Mouse (Mus musculus) embryonic facial prominence, embryonic 15.5 days (tissue): Measurements from ENCODE around the gene Bdp1. TPM values are rescaled to one million over a fixed set of nuclear protein-coding genes. Genes with fewer than 3 reads are reported as not detected.
"Not testable (repeated sequence)": the region's sequence is repeated elsewhere in the genome, so short reads cannot be mapped to it uniquely, and the experiment has no call there.

Source experiments
- ATAC-seq: fragments of 200-750 bp; cut with Nextera tagmentation; 2 replicates; pipeline ENCODE4 v1.8.0; 2017; ENCODE audit warnings: low read depth, moderate TSS enrichment; ENCODE audit not compliant: insufficient number of reproducible peaks, low FRiP score, low TSS enrichment
- H3K27ac ChIP-seq: fragments of 300-500 bp; sonication (generic); replicated peaks from 2 replicates; pipeline ENCODE4 v1.5.1; 2015; ENCODE audit warnings: mild to moderate bottlenecking, inconsistent platforms
- H3K27me3 ChIP-seq: fragments of 300-500 bp; sonication (generic); 2 replicates; pipeline ENCODE4 v1.6.1; 2015; ENCODE audit warnings: inconsistent platforms
- H3K36me3 ChIP-seq: fragments of 300-500 bp; sonication (generic); 2 replicates; pipeline ENCODE4 v1.6.1; 2015; ENCODE audit warnings: mild to moderate bottlenecking, inconsistent platforms
- H3K4me1 ChIP-seq: fragments of 300-500 bp; sonication (generic); 2 replicates; pipeline ENCODE4 v1.6.1; 2015; ENCODE audit warnings: inconsistent platforms
- H3K4me2 ChIP-seq: fragments of 300-500 bp; sonication (generic); replicated peaks from 2 replicates; pipeline ENCODE4 v1.6.1; 2015; ENCODE audit warnings: mild to moderate bottlenecking, inconsistent platforms
- H3K4me3 ChIP-seq: fragments of 300-500 bp; sonication (generic); replicated peaks from 2 replicates; pipeline ENCODE4 v1.5.1; 2015; ENCODE audit warnings: mild to moderate bottlenecking, inconsistent platforms
- H3K9ac ChIP-seq: fragments of 300-500 bp; sonication (generic); 2 replicates; pipeline ENCODE4 v1.6.1; 2015; ENCODE audit warnings: inconsistent platforms
- H3K9me3 ChIP-seq: fragments of 300-500 bp; sonication (generic); replicated peaks from 2 replicates; pipeline ENCODE4 v1.6.1; 2016; ENCODE audit warnings: inconsistent platforms
- WGBS: fragments of 180-500 bp; shearing (Covaris S2); methylation state at CpG from one replicate; pipeline ENCODE4 v1.1.7; 2015; 5-methylcytosine and 5-hydroxymethylcytosine counted together
- polyA plus RNA-seq: library from polyadenylated mRNA; unstranded; fragments of >200 nt; fragmentation: Nextera tagmentation; extraction: Ambion mirVana; gene quantifications from 2 replicates; pipeline ENCODE4 v1.2.1, GENCODE M21; 2015

Gene Bdp1
- polyA plus RNA-seq, 1 experiment from 2014 or later, result 29.7 TPM

DNA sequence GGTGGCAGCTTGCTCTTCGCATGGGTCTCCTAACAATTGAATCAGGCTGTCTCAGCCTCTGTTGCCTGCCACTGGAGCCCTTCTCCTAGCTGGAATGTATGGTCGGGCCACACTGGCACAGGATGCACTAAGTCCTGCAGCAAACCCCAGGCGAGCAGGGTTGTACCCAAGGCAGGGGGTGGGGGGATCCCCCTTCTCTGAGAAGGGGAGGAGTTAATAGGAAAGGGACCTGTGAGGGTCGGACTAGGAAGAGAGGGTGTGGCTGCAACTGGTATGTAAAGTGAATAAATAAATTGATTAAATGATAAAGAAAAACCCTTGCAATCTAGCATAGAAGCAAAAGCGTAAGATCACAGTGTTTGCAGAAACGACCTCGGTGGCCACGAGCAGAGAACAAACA is 32.4 kb downstream of the Bdp1 start:
- no peak overlapping the region for H3K9ac ChIP-seq
- WGBS, result 85% methylated on average over 8 of the region's 8 CpGs
- no peak overlapping the region for H3K27ac ChIP-seq
- no peak overlapping the region for H3K4me3 ChIP-seq
- H3K9me3 ChIP-seq, result no peaks in the 10 kb centered on the region
- H3K27me3 ChIP-seq, result no peaks in the 10 kb centered on the region
- no peaks in the 10 kb centered on the region for H3K4me1 ChIP-seq
- H3K4me2 ChIP-seq, result no peak overlapping the region
- H3K36me3 ChIP-seq, result peaks cover 59% of the 10 kb centered on the region
- no peak for ATAC-seq

DNA sequence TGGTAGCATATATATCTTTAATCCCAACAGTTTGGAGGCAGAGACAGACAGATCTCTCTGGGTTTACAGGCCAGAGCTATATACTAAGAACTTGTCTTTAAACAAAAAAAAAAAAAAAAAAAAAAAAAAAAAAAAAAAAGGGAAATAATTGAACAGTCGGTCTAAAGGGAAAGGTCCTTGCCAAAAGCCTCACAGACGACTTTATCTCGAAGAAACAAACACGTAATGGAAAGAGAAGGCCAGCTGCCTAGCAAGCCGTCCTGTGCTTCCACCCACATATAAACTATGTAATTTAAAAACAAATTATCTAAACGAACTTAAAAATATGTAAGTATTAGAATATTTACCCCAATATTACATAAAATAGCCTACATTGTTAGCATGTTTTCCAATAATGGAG is 36.0 kb downstream of the Bdp1 start:
- Histone ChIP-seq H3K4me3 (no peak overlapping the region), H3K9ac (no peak overlapping the region), H3K4me2 (no peak overlapping the region), H3K9me3 (no peaks in the 10 kb centered on the region), H3K36me3 (peaks cover 50% of the 10 kb centered on the region), H3K4me1 (no peaks in the 10 kb centered on the region), H3K27me3 (no peaks in the 10 kb centered on the region), H3K27ac (no peak overlapping the region)
- WGBS, result 88% methylated on average over 6 of the region's 6 CpGs
- no peak for ATAC-seq

DNA sequence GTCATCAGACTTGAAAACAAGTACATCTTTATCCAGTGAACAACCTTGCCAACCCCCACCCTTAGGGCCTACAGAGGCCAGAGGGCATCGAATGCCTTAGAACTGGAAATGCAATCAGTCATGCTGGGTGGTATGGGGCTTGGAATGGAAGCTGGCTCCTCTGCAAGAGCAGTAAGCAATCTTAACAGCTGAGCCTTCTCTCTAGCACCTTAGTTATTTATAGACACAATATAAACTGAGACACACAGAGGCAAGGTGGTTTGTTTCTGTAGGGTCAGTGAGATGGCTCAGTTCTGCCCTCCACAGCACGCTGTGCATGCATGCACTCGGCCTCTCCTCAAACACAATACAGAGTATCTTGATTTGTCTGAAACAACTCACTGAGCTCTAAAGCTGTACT is 39.9 kb downstream of the Bdp1 start:
- H3K4me3 ChIP-seq, result no peak overlapping the region
- no peak for ATAC-seq
- H3K9me3 ChIP-seq, result no peaks in the 10 kb centered on the region
- H3K27me3 ChIP-seq, result no peaks in the 10 kb centered on the region
- H3K4me1 ChIP-seq, result no peaks in the 10 kb centered on the region
- no peak overlapping the region for H3K4me2 ChIP-seq
- 95% methylated on average over 3 of the region's 3 CpGs for WGBS
- H3K9ac ChIP-seq, result no peak overlapping the region
- peaks cover 53% of the 10 kb centered on the region for H3K36me3 ChIP-seq
- no peak overlapping the region for H3K27ac ChIP-seq

DNA sequence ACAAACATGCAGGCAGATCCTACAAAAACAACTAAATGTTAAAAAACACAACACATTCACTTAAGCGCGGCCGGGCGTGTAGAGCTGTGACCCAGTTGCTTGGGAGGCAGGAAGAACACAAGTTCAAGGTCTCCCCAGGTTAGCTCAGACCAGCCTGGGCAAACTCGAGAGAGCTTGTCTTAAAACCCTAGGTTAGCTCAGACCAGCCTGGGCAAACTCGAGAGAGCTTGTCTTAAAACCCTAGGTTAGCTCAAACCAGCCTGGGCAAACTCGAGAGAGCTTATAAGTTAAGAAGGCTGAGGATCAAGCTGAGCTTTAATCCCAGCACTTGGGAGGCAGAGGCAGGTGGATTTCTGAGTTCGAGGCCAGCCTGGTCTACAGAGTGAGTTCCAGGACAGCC is 46.1 kb downstream of the Bdp1 start:
- H3K9me3 ChIP-seq, H3K4me2 ChIP-seq, H3K4me1 ChIP-seq, H3K27ac ChIP-seq, ATAC-seq, H3K9ac ChIP-seq, H3K4me3 ChIP-seq, H3K27me3 ChIP-seq: not testable (repeated sequence)
- WGBS, result 94% methylated on average over 8 of the region's 8 CpGs
- H3K36me3 ChIP-seq, result peaks cover 76% of the 10 kb centered on the region

DNA sequence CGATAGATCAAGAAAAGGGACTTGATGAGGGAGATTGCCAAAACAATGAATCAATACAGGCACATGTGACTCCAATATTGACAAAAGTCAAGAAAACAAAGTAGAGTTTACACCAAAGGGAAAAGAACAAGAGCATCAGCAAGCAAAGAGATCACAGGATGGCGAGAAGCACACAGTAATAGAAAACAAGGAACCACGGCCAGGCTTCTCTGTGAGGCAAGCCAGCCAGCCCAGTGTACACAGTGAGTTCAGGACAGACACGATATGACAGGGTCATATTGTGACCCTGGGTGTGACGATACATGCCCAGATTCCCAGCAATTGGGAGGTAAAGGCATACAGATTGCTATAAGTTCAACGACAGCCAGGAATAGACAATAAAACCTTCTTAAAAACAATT is 77.9 kb downstream of the Bdp1 start:
- Histone ChIP-seq H3K4me2 (no peak overlapping the region), H3K27ac (no peak overlapping the region), H3K4me3 (no peak overlapping the region), H3K27me3 (no peaks in the 10 kb centered on the region), H3K9ac (no peak overlapping the region), H3K36me3 (peaks cover 66% of the 10 kb centered on the region), H3K9me3 (no peaks in the 10 kb centered on the region), H3K4me1 (no peaks in the 10 kb centered on the region)
- ATAC-seq, result no peak
- 94% methylated on average over 6 of the region's 6 CpGs for WGBS

DNA sequence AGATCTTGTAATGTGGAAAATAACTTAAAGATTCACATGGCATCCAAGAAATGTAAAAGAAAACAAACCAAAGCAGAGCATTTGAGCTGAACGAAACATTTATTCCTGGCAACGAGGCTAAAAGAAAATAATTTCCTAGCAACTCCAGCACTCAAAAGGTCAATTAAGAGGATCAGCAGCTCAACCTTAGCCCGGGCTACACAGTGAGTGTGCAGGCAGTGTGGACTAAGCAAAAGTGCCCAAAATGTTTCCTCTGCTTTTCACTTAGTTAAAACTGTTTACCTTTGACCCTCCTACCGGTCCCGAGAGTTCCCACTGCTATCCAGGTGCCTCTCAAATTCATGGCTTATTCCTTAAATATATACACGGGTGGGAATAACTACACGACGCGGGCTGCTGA is 87.0 kb downstream of the Bdp1 start:
- ATAC-seq, result no peak
- 92% methylated on average over 9 of the region's 9 CpGs for WGBS
- Histone ChIP-seq H3K4me3 (no peak overlapping the region), H3K27me3 (no peaks in the 10 kb centered on the region), H3K9me3 (no peaks in the 10 kb centered on the region), H3K9ac (no peak overlapping the region), H3K36me3 (peaks cover 6% of the 10 kb centered on the region; the same call in 1 of the 2 replicates), H3K4me1 (peaks cover 17% of the 10 kb centered on the region), H3K27ac (no peak overlapping the region), H3K4me2 (no peak overlapping the region)

DNA sequence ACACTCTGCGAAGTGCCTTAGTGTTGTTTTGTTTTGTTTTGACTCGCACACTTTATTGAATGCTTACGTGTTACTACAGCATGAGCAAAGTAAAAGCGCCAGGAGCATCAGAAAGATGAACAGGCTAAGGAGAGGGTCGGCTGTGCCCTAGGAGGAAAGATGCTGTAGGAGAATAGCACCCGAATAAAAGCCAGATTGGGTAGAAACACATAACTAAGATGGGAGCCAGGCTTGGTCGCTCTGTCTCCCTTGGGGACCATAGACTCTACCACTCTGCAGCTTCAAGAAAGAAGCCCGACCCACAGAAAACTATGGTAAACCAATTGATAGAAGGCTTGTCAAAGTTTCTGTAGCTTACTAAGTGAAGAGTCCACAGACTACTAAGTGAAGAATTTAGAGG is 87.9 kb downstream of the Bdp1 start:
- Histone ChIP-seq H3K4me1 (peaks cover 17% of the 10 kb centered on the region), H3K36me3 (peaks cover 6% of the 10 kb centered on the region; the same call in 1 of the 2 replicates), H3K9ac (peak overlapping the region; percentile 37), H3K4me3 (peak overlapping the region; percentile 64), H3K4me2 (peak overlapping the region; percentile 86), H3K9me3 (no peaks in the 10 kb centered on the region), H3K27me3 (no peaks in the 10 kb centered on the region), H3K27ac (peak overlapping the region; percentile 76)
- 5% methylated on average over 8 of the region's 8 CpGs for WGBS
- peak; percentile 3; the same call in 1 of the 2 replicates for ATAC-seq

DNA sequence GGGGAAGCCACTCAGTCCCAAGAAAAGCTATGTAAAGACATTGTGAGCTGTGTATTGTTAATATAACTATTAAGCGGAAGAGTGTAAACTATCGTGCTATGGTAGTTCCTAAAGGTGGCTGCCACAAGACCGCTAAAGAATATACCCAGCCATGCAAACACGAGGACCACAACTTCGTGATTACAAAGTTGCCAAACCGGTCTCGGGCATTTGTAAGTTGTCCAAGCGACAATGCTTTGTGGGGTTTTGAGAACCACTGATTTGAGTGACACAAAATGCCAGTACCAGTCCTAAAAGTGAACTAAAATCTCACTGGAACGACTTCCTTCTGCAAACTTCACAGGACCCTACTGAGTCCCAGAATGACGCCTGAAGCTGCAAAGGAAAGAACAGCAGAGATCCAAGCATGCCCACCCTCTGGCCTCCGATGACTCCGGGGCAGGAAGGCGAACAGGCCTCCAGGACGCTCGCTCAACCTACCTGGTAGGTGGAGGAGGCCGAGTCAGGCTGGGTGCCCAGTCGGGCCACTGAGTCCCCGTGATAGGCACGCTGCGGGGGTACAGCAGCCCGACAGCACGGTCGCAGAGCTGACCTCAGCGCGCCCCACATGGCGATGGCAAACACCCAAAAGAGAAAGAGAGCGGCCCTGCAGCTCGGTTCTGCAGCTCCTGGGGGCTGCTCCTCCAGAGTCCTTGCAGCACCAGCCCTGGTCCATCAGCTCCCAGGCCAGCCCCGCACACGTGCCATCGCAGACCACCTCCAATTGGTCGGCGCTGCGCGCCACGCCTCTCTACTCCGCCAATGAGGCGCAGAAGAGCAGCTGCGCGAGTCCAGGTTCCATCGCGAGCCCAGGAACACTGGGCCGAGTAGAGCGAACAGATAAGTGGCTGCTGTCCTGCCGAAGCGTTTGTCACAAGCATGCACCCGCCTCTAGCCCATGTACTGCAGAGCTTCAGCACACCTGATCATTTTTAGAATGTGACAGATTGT is 88.7 kb downstream of the Bdp1 start, which contains the start of gene Mccc2:
Gene Mccc2, minus strand, starts transcription at position 734 of the 990 bp plus-strand sequence.
- Histone ChIP-seq H3K4me1 (peaks cover 19% of the 10 kb centered on the region), H3K36me3 (peaks cover 2% of the 10 kb centered on the region; the same call in 1 of the 2 replicates), H3K4me2 (peak within 1 kb of the TSS; percentile 86), H3K9me3 (no peaks in the 10 kb centered on the region), H3K4me3 (peak within 1 kb of the TSS; percentile 64), H3K27me3 (no peaks in the 10 kb centered on the region), H3K27ac (peak within 1 kb of the TSS; percentile 76), H3K9ac (peak within 1 kb of the TSS; percentile 53)
- WGBS, result 3% methylated on average over 47 of the region's 47 CpGs
- ATAC-seq, result peak; percentile 100

DNA sequence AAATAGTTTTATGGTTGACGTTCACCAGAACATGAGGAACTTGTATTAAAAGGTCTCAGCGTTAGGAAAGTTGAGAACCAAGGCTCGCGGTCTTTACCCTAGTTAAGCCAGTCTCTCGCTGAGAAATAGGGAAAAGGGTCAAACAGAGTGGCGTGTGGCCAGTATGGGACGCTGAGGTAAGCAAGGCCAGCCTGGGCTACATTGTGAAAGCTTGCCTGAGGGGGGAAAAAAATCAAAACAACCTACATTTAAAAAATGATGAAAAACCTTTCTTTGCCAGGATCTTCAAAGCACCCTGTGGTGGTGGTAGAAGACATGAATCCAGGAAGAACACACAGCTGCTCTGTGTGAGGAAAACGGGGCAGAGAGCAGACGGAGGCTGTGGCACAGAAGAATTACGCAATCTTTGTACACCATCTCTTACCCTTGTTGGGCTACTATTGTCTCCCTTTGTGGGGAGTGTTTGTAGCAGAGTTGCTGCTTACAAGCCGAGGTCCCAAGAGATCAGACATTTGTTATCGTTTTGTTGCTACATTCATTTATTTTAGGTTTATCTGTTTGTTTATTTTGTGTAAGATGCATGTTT is 97.9 kb downstream of the Bdp1 start:
- Histone ChIP-seq H3K9me3 (no peaks in the 10 kb centered on the region), H3K27ac (no peak overlapping the region), H3K36me3 (no peaks in the 10 kb centered on the region), H3K4me3 (no peak overlapping the region), H3K27me3 (no peaks in the 10 kb centered on the region), H3K4me2 (no peak overlapping the region), H3K4me1 (peaks cover 3% of the 10 kb centered on the region; the same call in 1 of the 2 replicates), H3K9ac (no peak overlapping the region)
- no peak for ATAC-seq
- 85% methylated on average over 12 of the region's 12 CpGs for WGBS

DNA sequence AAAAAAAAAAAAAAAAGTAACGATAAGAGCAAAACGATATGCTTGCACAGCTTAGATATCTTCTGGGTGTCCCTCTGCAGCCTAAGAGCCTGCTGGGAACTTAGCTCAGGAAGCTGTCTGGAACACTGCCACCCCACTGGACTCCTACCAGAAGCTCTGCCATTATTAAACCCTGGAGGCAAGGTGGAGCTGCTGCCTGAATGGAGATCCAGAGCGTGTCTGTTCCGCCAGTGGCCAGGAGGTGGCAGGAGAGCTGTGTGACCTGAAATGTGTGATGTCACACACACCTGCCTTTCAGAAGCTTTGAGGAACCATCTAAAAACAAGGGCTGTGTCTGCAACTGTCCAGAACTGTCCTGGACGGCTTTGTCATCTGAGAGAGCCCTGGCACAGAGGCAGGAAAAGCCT is 102.1 kb downstream of the Bdp1 start:
- 41% methylated on average over 5 of the region's 5 CpGs for WGBS
- no peaks in the 10 kb centered on the region for H3K4me1 ChIP-seq
- no peak overlapping the region for H3K4me2 ChIP-seq
- ATAC-seq, result no peak
- no peak overlapping the region for H3K4me3 ChIP-seq
- no peak overlapping the region for H3K9ac ChIP-seq
- no peaks in the 10 kb centered on the region for H3K27me3 ChIP-seq
- no peaks in the 10 kb centered on the region for H3K9me3 ChIP-seq
- no peaks in the 10 kb centered on the region for H3K36me3 ChIP-seq
- no peak overlapping the region for H3K27ac ChIP-seq

DNA sequence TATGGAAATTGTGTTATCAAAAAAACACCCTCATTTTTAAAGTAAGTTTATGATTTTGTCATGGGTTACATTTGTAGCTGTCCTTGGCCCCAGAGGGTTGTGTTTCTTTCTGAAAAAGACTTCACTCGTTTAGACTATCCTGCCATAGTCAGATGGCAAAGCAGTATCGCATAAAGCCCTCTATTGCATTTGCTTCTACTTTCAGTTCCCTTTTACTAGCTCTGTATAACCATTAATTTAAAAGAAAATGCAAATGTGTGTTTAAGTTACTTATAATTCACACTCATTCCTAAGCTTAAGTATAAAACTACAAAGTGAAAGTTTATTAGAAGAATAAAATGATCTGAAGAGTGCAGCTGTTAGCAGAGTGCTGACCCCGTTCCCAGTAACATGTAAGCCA is 104.8 kb downstream of the Bdp1 start:
- Histone ChIP-seq H3K4me2 (no peak overlapping the region), H3K27me3 (no peaks in the 10 kb centered on the region), H3K4me1 (no peaks in the 10 kb centered on the region), H3K36me3 (no peaks in the 10 kb centered on the region), H3K9me3 (no peaks in the 10 kb centered on the region), H3K27ac (no peak overlapping the region), H3K4me3 (no peak overlapping the region), H3K9ac (no peak overlapping the region)
- 84% methylated on average over 3 of the region's 3 CpGs for WGBS
- ATAC-seq, result no peak
